21 mouse cellular contexts compared by ENCODE assay signal in the genomic region with DNA sequence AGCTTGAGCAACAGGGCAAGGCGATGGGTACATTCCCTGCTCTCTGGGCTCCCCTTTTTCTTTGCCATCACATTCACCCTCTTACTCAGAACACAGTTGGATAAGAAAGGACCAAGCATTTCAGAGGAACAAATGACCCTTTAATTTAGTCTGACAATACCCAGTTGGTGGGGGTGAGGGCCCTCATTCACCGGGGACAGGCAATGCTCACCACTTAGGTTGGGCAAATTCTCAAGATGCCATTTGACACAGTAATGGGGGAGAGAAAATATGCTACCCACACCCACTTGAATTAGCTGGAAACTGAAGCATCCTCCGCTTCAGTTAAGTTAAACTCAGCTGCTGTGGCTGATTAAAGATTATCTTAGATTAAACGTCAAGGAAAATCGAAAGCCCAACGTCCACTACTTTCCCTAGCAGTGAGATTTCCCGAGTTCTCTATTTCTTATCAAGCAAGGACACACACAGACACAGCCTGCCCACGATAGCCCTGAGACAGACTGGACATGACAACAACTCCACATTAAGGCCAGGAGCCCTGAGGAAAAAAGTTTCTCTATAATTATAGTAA. TPM values are rescaled to one million over a fixed set of nuclear protein-coding genes. Genes with fewer than 3 reads are reported as not detected.
A peak's percentile ranks its signal among the peaks of the same experiment; 100 is the strongest.
DNase-seq lines count a peak whose midpoint lies in the region; ATAC-seq and TF ChIP-seq lines count a peak whose summit lies in the region.
"Had no signal": no experiment of that assay in that cellular context is flagged by ENCODE, and none has a peak within 500 bp of the region (broad histone marks: within the 10 kb centered on the region; RNA-seq: fewer than 3 reads in every experiment).

No protein-coding gene starts in this region.

- no peak overlapping the region for H3K9ac ChIP-seq in intestine, embryonic 14.5 days (ENCODE audit: low read length)
- no peak overlapping the region for H3K9ac ChIP-seq in intestine, embryonic 15.5 days
- H3K9ac ChIP-seq in lung, postnatal 0 days (replicated peaks; ENCODE audit: low read depth): no peak overlapping the region
- H3K9ac ChIP-seq in forebrain, embryonic 12.5 days: no peak overlapping the region
- H3K9ac ChIP-seq: embryonic facial prominence, embryonic 12.5 days; heart, embryonic 15.5 days; hindbrain, embryonic 14.5 days had no signal

- DNase-seq in gastrocnemius, adult 2 months: no peak
- no peak for DNase-seq in gastrocnemius, adult 8-10 months (ENCODE audit: low spot score in 2 of 2)
- peak; percentile 36 for DNase-seq in intestine, embryonic 14.5 days (ENCODE audit: low spot score)
- DNase-seq in lung, postnatal 0 days (ENCODE audit: low spot score): peak; percentile 42
- DNase-seq in lung, postnatal 14 days: no peak
- no peak for DNase-seq in forebrain, embryonic 10.5 days (ENCODE audit: extremely low spot score, low spot score)
- DNase-seq: adrenal gland, adult 2 months; adrenal gland, postnatal 25 days; cerebellum, adult 2 months; cerebellum, postnatal 14 days; gastrocnemius, postnatal 10 days; heart, postnatal 14 days had no signal

- intact Hi-C loops in gastrocnemius, adult 2 months (cut with DNase I): loop anchor here (5.0 kb wide), 1 partner anchor 43 kb away; no protein-coding TSS in a partner anchor

- no peak overlapping the region for H3K4me3 ChIP-seq in gastrocnemius, adult 2 months
- no peak overlapping the region for H3K4me3 ChIP-seq in intestine, embryonic 14.5 days (ENCODE audit: low read depth, low read length)
- H3K4me3 ChIP-seq in intestine, embryonic 15.5 days (replicated peaks): no peak overlapping the region
- H3K4me3 ChIP-seq in lung, postnatal 0 days (ENCODE audit: low read depth, low read length): no peak overlapping the region
- H3K4me3 ChIP-seq in forebrain, embryonic 12.5 days (replicated peaks): no peak overlapping the region
- H3K4me3 ChIP-seq in forebrain, embryonic 10.5 days: no peak overlapping the region
- H3K4me3 ChIP-seq: embryonic facial prominence, embryonic 12.5 days; heart, embryonic 15.5 days; hindbrain, embryonic 10.5 days had no signal

- no peak overlapping the region for H3K4me2 ChIP-seq in intestine, embryonic 14.5 days (ENCODE audit: low read length)
- no peak overlapping the region for H3K4me2 ChIP-seq in intestine, embryonic 15.5 days (replicated peaks)
- peak overlapping the region; percentile 6; the same call in 1 of the 2 replicates for H3K4me2 ChIP-seq in lung, postnatal 0 days (replicated peaks; ENCODE audit: low read depth, low read length)
- H3K4me2 ChIP-seq in forebrain, embryonic 12.5 days: no peak overlapping the region
- H3K4me2 ChIP-seq: embryonic facial prominence, embryonic 12.5 days; heart, embryonic 15.5 days; hindbrain, embryonic 14.5 days had no signal

- H3K9me3 ChIP-seq in intestine, embryonic 14.5 days (ENCODE audit: control insufficient read depth, low read length): no peaks in the 10 kb centered on the region
- H3K9me3 ChIP-seq in intestine, embryonic 15.5 days: no peaks in the 10 kb centered on the region
- H3K9me3 ChIP-seq in lung, postnatal 0 days (ENCODE audit: low read length): no peaks in the 10 kb centered on the region
- H3K9me3 ChIP-seq in forebrain, embryonic 12.5 days: no peaks in the 10 kb centered on the region
- no peaks in the 10 kb centered on the region for H3K9me3 ChIP-seq in forebrain, embryonic 10.5 days
- H3K9me3 ChIP-seq: embryonic facial prominence, embryonic 12.5 days; heart, embryonic 15.5 days; hindbrain, embryonic 10.5 days had no signal

- H3K4me1 ChIP-seq in intestine, embryonic 14.5 days (replicated peaks; ENCODE audit: control insufficient read depth, insufficient read depth, low read length): no peaks in the 10 kb centered on the region; the same call in 1 of the 2 replicates
- H3K4me1 ChIP-seq in intestine, embryonic 15.5 days (replicated peaks): no peaks in the 10 kb centered on the region; the same call in none of the 2 replicates
- H3K4me1 ChIP-seq in lung, postnatal 0 days (ENCODE audit: insufficient read depth, low read depth, low read length): peaks cover 4% of the 10 kb centered on the region; the same call in 1 of the 2 replicates
- H3K4me1 ChIP-seq in forebrain, embryonic 12.5 days: peaks cover 6% of the 10 kb centered on the region
- peaks cover 26% of the 10 kb centered on the region for H3K4me1 ChIP-seq in forebrain, embryonic 10.5 days

- no peak for TF ChIP-seq CTCF in gastrocnemius, adult 2 months (IDR thresholded peaks at IDR 0.05)
- TF ChIP-seq CTCF in lung, postnatal 0 days (IDR thresholded peaks at IDR 0.05): no peak

- peak; percentile 64 for TF ChIP-seq EP300 in lung, postnatal 0 days (IDR thresholded peaks at IDR 0.05)

- 70% methylated on average over 8 of the region's 8 CpGs for WGBS in intestine, embryonic 14.5 days
- 74% methylated on average over 8 of the region's 8 CpGs for WGBS in intestine, embryonic 15.5 days
- 59% methylated on average over 8 of the region's 8 CpGs for WGBS in lung, postnatal 0 days
- WGBS in forebrain, embryonic 12.5 days: 79% methylated on average over 8 of the region's 8 CpGs
- 78% methylated on average over 8 of the region's 8 CpGs for WGBS in forebrain, embryonic 10.5 days

- H3K27ac ChIP-seq in gastrocnemius, adult 2 months: peak overlapping the region; percentile 40; the same call in 1 of the 2 replicates
- H3K27ac ChIP-seq in intestine, embryonic 14.5 days (ENCODE audit: low read depth): no peak overlapping the region
- H3K27ac ChIP-seq in intestine, embryonic 15.5 days: no peak overlapping the region
- peak overlapping the region; percentile 29; the same call in 1 of the 2 replicates for H3K27ac ChIP-seq in lung, postnatal 0 days (ENCODE audit: low read length)
- no peak overlapping the region for H3K27ac ChIP-seq in forebrain, embryonic 12.5 days
- H3K27ac ChIP-seq in forebrain, embryonic 10.5 days: no peak overlapping the region
- H3K27ac ChIP-seq: embryonic facial prominence, embryonic 12.5 days; heart, embryonic 15.5 days; hindbrain, embryonic 10.5 days; hindbrain, embryonic 14.5 days had no signal

- H3K36me3 ChIP-seq in intestine, embryonic 14.5 days (ENCODE audit: control insufficient read depth, insufficient read depth, low read length): no peaks in the 10 kb centered on the region
- H3K36me3 ChIP-seq in intestine, embryonic 15.5 days: no peaks in the 10 kb centered on the region
- H3K36me3 ChIP-seq in lung, postnatal 0 days (ENCODE audit: insufficient read depth, low read length): no peaks in the 10 kb centered on the region
- no peaks in the 10 kb centered on the region for H3K36me3 ChIP-seq in forebrain, embryonic 12.5 days (replicated peaks)
- H3K36me3 ChIP-seq in forebrain, embryonic 10.5 days (replicated peaks): no peaks in the 10 kb centered on the region
- H3K36me3 ChIP-seq: embryonic facial prominence, embryonic 12.5 days; heart, embryonic 15.5 days; hindbrain, embryonic 10.5 days had no signal

- no peak for ATAC-seq in intestine, embryonic 14.5 days (replicated peaks; ENCODE audit: low FRiP score, low TSS enrichment, low read depth)
- ATAC-seq in intestine, embryonic 15.5 days: no peak
- ATAC-seq in lung, postnatal 0 days: peak; percentile 27
- no peak for ATAC-seq in forebrain, embryonic 12.5 days (ENCODE audit: low FRiP score)
- ATAC-seq: forebrain, embryonic 14.5 days; intestine, postnatal 0 days had no signal

- no peaks in the 10 kb centered on the region for H3K27me3 ChIP-seq in intestine, embryonic 14.5 days (replicated peaks; ENCODE audit: control insufficient read depth, insufficient read depth, low read length)
- no peaks in the 10 kb centered on the region for H3K27me3 ChIP-seq in intestine, embryonic 15.5 days (replicated peaks)
- no peaks in the 10 kb centered on the region for H3K27me3 ChIP-seq in lung, postnatal 0 days (replicated peaks; ENCODE audit: insufficient read depth, low read length)
- 0 out of 2 replicates have a peak, but pooled peaks cover 8% of the 10 kb centered on the region for H3K27me3 ChIP-seq in forebrain, embryonic 12.5 days
- H3K27me3 ChIP-seq in forebrain, embryonic 10.5 days (ENCODE audit: poor library complexity, severe bottlenecking): no peaks in the 10 kb centered on the region
- H3K27me3 ChIP-seq: CH12.LX; embryonic facial prominence, embryonic 12.5 days; heart, embryonic 15.5 days had no signal

RNA-seq across cellular contexts. Expression of gene Stard13, which starts 48.3 kb away (rescaled TPM):
- total RNA-seq in gastrocnemius, adult 2 months (2021): 1 to 10 TPM; 6.7 to 7.4 TPM
- 1 to 10 TPM; 3.7 to 5.8 (median 4.9) TPM for total RNA-seq in gastrocnemius, adult 8-10 months (2022)
- polyA plus RNA-seq in intestine, embryonic 14.5 days (2014; fragmentation: Nextera tagmentation; extraction: Ambion mirVana): 13.0 and 15.3 TPM in 2 replicates
- 12.6 and 13.7 TPM in 2 replicates for polyA plus RNA-seq in intestine, embryonic 15.5 days (2015; fragmentation: Nextera tagmentation; extraction: Ambion mirVana)
- 19.1 and 20.8 TPM in 2 replicates for polyA plus RNA-seq in lung, postnatal 0 days (2015; fragmentation: Nextera tagmentation; extraction: Ambion mirVana)
- polyA plus RNA-seq in forebrain, embryonic 12.5 days (2016; fragmentation: Nextera tagmentation; extraction: Ambion mirVana): 3.4 and 3.6 TPM in 2 replicates
- 3.1 and 3.7 TPM in 2 replicates for polyA plus RNA-seq in forebrain, embryonic 10.5 days (2016; fragmentation: Nextera tagmentation; extraction: Ambion mirVana)

Comparison
In these comparisons a context has a peak if more than half of its experiments do, and no peak if none do; other contexts are left out.
1. DNase-seq: peak in intestine, embryonic 14.5 days (single experiment) and lung, postnatal 0 days (single experiment); none in gastrocnemius, adult 2 months (single experiment), gastrocnemius, adult 8-10 months (0 of 2), lung, postnatal 14 days (single experiment) and forebrain, embryonic 10.5 days (single experiment).
2. H3K27ac ChIP-seq: peak in gastrocnemius, adult 2 months (single experiment) and lung, postnatal 0 days (single experiment); none in intestine, embryonic 14.5 days (single experiment), intestine, embryonic 15.5 days (single experiment), forebrain, embryonic 12.5 days (single experiment) and forebrain, embryonic 10.5 days (single experiment).